Mouse (Mus musculus): Measurements from ENCODE around the gene Anp32e.
"Not testable (repeated sequence)": the region's sequence is repeated elsewhere in the genome, so short reads cannot be mapped to it uniquely, and the experiment has no call there.

Anp32e gene

GRCm38 (mm10) chr3:95972251-95972872 is 43.3 kb downstream of the Anp32e start:
- DNase-seq (ENCODE audit: low read depth, low spot score), result peak; percentile 57

- DNase-seq (ENCODE audit: low read depth, low spot score), result peak; percentile 81
Measured at GRCm38 (mm10) chr3:95972873-95973634, 44.0 kb downstream of the Anp32e start.

- DNase-seq (ENCODE audit: low read depth, low spot score), result no peak
Measured at GRCm38 (mm10) chr3:95977079-95977478, 48.0 kb downstream of the Anp32e start.

GRCm38 (mm10) chr3:95977587-95977986 is 48.5 kb downstream of the Anp32e start:
- DNase-seq (ENCODE audit: low read depth, low spot score), result not testable (repeated sequence)

- DNase-seq (ENCODE audit: low read depth, low spot score), result no peak
Measured at GRCm38 (mm10) chr3:95978265-95978664, 49.2 kb downstream of the Anp32e start.

- no peak for DNase-seq (ENCODE audit: low read depth, low spot score)
Measured at GRCm38 (mm10) chr3:95980276-95980970, 51.4 kb downstream of the Anp32e start.

GRCm38 (mm10) chr3:95982129-95982528 is 53.1 kb downstream of the Anp32e start:
- DNase-seq (ENCODE audit: low read depth, low spot score), result no peak

- no peak for DNase-seq (ENCODE audit: low read depth, low spot score)
Measured at GRCm38 (mm10) chr3:95985209-95986000, 56.4 kb downstream of the Anp32e start.

GRCm38 (mm10) chr3:95986001-95986622 is 57.1 kb downstream of the Anp32e start:
- DNase-seq (ENCODE audit: low read depth, low spot score), result peak; percentile 79

- DNase-seq (ENCODE audit: low read depth, low spot score), result peak; percentile 66
Measured at GRCm38 (mm10) chr3:95986984-95987383, 57.9 kb downstream of the Anp32e start.

- DNase-seq (ENCODE audit: low read depth, low spot score), result peak; percentile 36
Measured at GRCm38 (mm10) chr3:95987386-95988110, 58.5 kb downstream of the Anp32e start.

GRCm38 (mm10) chr3:95988138-95988537 is 59.1 kb downstream of the Anp32e start:
- DNase-seq (ENCODE audit: low read depth, low spot score), result no peak

GRCm38 (mm10) chr3:95988969-95989368 is 59.9 kb downstream of the Anp32e start:
- DNase-seq (ENCODE audit: low read depth, low spot score), result no peak

GRCm38 (mm10) chr3:95990413-95990941 is 61.4 kb downstream of the Anp32e start:
- DNase-seq (ENCODE audit: low read depth, low spot score), result no peak

- no peak for DNase-seq (ENCODE audit: low read depth, low spot score)
Measured at GRCm38 (mm10) chr3:95992990-95993603, 64.1 kb downstream of the Anp32e start.

- no peak for DNase-seq (ENCODE audit: low read depth, low spot score)
Measured at GRCm38 (mm10) chr3:95993881-95994280, 64.8 kb downstream of the Anp32e start.

- no peak for DNase-seq (ENCODE audit: low read depth, low spot score)
Measured at GRCm38 (mm10) chr3:95994381-95994846, 65.4 kb downstream of the Anp32e start.

- DNase-seq (ENCODE audit: low read depth, low spot score), result peak; percentile 45
Measured at GRCm38 (mm10) chr3:95994975-95995801, 66.1 kb downstream of the Anp32e start.
